Mouse (Mus musculus) frontal cortex, postnatal 10 days (tissue): ENCODE results near the gene Rac3.
"Not testable (repeated sequence)": the region's sequence is repeated elsewhere in the genome, so short reads cannot be mapped to it uniquely, and the experiment has no call there.

Experiments used
- DNase-seq, 2 experiments: peaks; one replicate each; pipeline ENCODE4 v3.0.0; 2022; ENCODE audit warnings: low spot score in 2 of 2, mixed read lengths in 1 of 2

Gene Rac3

DNA sequence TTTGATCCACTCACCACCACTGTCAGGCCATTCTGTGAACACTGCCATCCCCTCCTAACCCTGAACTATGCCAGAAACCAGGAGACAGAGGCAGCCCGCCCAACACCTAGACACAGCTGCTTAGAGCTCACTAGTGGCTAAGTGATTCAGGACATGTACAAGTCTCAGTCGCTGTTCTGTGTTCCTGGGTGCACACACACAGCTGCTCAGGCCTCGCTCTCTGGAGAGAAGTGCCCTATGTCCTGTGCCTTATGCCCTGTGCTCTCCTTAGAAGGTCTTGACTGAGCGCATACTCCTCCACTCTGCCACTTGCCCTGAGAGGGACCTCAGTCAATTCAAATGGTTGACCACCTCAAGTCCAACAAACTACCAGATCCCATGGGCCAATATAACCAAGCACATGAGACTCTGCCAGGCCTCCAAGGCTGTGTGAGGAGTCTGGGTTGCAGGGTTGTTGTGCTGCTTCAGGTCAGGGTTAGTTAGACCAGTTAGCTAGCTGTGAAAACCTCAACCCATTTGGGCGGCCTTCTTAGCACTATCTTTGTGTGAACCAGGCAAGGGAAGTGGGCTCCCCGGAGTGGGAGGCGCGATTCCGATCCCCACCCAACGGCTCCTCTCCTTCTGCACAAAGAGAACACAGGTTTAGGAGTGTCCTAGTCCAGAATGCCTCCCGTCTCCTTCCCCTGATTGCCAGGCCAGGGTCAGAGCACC, 7.4 kb downstream of the Rac3 start:
- DNase-seq = no peak

DNA sequence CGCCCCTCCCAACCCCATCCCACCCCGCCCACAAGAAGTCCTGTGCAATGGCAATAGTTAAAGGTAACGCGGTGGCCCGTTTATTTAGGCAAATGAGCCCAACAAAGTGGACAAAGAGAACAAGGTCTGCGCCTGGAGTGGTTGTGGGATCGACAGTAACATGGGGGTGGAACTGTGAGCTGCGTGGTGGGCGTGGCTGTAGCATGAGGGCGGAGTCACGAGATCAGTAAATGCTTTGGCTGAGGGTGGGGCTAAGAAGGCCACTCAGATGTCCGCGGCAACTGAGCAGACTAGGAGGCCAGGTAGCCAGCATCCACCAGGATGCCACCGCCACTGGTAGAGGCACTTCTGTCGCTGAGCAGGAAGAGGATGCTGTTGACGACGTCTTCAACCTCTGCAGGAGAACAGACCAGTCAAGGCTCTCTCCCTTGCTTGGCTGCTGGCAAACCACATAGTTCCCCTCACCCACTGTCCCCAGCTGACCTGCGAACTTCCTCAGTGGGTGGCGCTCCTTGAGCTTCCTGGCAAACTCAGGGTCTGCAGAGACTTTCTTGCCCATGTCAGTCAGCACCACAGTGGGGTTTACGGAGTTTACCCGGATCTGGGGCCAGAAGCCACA, 8.3 kb downstream of the Rac3 start:
- not testable (repeated sequence) for DNase-seq

DNA sequence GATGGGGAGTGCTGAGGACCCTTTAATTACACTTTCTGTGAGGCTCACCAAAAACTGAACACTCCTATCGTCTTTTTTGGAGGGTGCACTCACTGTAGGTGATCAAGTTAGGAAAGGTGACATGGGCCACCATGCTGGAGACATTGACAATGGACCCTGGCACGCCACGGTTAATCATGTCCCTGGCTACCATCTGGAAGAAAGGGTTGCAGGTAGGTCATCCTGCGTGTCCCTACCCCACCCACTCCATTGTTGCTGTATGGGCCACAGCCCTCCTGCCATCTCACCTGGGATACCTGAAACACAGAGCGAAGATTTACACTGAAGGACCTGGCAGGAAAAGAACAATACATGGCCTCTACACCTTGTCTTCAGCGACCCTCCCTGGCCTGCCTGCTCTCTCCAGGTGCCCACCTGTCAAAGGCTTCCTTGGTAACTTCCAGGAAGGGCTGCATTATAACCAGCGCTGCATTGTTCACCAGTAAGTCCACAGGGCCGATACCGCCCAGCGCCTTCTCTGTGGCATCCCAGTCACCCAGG, 9.1 kb downstream of the Rac3 start:
- no peak for DNase-seq

DNA sequence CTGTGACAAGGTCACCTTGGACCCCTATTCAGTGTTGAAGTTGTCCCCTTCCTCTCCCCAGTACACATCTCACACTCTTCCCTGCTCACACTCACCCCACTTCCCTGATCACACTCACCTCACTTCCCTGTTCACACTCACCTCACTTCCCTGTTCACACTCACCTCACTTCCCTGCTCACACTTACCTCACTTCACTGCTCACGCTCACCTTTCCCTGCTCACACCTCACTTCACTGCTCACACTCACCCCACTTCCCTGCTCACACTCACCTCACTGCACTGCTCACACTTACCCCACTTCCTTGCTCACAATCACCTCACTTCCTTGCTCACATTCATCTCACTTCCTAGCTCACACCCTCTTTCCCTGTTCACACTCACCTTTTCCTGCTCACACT, 10.1 kb downstream of the Rac3 start:
- no peak for DNase-seq

DNA sequence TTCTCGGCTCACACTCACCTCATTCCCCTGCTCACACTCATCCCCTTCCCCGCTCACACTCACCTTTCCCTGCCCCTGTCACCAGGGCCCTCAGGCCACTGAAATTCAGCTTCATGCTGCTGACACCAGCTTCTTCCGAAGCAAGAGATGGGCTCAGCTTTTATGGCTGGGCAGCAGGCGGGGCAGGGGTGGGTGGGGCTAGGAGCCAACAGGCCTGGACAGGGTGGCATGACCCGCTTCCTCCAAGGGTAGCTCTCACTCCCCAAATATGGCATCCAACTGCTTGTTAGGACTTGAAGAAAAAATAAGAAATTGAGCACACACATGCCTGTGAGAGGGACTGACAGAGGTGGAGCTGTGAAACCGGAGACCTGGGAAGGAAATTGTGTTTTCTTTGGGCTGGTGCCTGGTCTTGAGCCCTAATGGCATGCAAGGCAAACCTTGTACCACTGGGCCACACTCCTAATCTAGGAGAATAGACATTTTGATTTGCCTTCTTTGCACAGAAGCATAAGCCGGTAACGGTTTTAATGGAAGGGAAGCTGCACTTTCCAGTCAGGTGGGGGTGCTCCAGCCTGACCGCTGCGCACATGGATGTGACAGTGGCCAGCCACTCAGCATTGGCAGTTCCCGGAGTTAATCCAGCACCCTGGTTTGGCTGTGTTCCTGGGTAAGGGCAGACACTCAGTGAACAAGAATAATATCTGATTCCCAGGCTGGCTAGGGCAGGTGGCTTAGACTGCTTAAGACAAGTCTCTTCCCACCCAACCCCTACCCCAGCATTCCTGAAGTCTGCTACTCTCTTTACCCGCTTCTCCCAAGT, 10.8 kb downstream of the Rac3 start, which contains the start of gene Cbr2:
TSS of gene Cbr2 (minus strand) at position 257 of the 823 bp plus-strand sequence.
- no peak for DNase-seq

DNA sequence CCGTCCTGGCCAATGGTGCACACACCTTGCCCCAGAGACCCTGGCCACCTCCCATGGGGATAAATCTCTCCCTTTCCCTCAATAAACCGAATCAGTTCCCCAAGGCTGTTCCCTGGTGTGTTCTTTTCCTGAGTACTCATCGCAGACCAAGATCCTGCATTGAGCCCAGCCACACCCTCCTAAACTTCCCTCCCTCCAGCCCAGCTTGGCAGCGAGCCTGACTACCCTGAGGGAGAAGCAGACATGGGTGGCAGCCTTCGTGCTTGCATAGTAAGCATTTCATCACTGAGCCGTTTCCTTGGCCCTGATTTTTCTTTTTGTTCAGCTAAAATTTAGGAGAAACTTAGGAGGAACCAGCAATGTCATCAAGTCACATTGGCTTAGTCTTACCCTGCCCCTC, 12.3 kb downstream of the Rac3 start:
- no peak for DNase-seq

DNA sequence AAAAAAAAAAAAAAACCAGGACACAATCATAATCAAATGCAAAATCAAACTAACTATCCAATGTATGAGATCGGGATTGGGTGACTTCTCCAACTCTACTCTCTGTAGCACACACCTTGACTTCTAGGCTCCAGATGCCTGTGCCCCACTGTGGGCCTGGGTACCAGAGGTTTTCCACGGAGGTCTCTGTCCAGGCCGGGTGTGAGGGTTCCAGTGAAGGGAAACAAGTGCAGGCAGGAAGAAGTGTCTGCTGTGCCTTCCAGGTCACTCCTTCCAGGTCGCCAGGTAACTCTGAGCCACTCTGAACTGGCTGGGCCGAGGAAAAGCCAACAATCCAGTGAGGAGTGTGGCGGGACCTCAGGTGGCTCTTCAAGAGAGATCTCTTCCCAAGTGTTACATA, 15.2 kb downstream of the Rac3 start:
- DNase-seq = no peak

DNA sequence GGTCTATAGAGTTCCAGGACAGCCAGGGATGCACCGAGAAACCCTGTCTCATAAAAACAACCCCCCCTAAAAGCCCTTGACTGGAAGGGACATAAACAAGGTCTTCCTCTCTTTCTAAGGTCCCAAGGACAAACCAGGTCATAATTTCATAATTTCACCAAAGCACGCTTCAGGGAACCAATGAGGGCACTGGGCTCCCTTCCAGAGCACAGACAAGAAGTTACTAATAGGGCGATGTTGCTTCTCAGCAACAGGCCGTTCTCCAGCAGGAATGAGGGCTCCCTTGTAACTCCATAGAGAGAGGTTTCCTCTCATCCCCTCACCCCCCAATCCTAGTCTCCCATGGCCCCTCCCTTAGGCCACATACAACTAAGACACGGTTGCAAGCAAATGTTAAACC, 19.7 kb downstream of the Rac3 start:
- DNase-seq = no peak

DNA sequence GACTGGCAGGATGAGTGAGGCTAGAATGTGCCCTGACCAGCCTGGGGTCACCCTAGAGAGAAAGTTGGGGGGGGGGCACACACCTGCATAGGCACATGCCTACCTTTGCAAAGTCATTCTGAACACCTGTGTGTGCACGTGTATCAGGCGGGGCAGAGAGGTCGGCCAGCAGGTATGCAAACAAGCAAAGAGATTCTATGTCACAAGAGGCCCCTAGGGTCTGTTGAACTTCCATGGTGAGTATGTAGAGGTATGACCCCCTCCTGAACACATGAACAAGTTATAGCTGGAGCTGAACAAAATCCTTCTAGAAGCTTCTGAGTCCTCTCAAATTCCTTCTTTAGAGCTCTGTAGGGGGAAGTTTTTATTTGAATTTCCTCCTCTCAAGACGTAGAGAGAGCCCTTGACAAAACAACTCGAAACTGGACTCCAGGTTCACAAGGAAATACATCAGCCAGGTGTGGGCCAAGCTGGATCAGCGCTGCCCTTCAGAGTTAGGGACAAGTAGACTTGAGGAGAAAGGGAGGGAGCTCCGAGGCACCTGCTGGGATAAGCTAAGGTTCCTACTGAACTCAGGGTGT, 22.9 kb downstream of the Rac3 start:
- DNase-seq = no peak

DNA sequence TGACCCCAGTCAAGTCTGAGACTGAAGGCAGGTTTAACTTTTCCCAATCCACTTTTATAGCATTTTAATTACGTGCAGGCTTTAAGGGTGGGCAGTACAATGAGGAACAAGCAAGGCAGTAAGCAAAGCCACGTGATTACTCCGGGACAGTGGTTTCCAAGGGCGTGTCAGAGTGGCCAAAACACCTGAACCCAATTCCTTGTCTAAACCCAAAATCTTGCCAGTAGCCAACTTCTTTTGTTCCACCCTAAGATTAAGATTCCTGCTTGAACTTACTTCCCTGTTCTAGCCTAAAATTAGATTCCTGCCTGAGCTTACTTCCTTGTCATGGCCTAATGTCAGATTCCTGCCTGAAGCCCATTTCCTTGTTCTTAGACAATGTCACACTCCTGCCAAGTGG, 26.7 kb downstream of the Rac3 start:
- DNase-seq = no peak

DNA sequence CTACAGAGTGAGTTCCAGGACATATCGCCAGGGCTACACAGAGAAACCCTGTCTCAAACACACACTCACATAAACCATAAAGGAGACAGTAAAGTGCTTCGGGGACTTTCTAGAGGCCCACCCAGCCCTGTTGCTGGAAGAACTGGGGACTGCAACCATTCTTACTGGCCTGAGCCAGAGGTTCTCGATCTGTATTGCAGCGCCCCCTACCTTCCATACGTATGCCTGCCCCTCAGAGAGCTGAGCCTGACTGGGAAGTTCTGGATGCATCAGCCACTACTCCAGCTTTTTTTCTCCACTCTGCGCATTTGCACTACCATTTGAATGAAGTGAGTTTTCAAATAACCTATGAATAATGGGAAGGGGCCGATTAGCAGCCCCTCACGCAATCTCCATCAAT, 28.2 kb downstream of the Rac3 start:
- DNase-seq = no peak

DNA sequence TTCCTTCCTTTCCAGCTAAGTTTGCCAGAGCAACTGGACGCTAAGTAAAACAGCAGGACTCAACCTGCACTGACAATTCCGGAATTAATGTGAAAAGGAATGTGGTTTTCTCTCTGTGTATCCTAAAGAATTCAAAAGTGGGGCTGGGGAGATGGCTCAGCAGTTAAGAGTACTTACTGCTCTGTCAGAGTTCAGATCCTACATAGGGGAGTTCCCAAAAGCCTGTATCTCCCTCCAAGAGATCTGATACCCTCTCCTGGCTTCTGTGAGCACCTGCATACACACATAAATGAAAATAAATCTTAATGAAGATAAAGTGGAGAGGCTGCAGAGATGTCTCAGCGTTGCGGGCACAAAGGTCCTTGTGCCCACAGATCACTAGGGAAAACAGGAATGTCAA, 30.3 kb downstream of the Rac3 start:
- DNase-seq = no peak

DNA sequence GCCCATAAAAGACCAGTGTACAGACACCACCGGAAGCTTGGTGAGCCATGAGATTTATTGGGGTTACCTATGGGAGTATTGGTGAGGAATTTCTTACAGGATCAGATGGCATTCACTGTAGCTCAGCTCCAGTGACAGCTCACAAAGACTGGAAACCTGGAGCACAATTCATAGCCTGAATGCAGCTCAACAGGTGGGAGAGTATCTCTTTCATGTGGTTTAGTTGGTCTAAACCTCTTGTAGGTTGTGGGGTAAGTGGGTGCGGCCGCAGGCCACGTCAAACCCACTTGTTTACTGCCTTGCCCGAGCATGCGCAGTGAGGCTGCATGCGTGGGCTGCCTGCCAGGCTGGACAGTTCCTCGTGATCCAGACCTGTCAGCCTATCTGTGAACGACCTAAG, 39.0 kb downstream of the Rac3 start:
- no peak for DNase-seq

DNA sequence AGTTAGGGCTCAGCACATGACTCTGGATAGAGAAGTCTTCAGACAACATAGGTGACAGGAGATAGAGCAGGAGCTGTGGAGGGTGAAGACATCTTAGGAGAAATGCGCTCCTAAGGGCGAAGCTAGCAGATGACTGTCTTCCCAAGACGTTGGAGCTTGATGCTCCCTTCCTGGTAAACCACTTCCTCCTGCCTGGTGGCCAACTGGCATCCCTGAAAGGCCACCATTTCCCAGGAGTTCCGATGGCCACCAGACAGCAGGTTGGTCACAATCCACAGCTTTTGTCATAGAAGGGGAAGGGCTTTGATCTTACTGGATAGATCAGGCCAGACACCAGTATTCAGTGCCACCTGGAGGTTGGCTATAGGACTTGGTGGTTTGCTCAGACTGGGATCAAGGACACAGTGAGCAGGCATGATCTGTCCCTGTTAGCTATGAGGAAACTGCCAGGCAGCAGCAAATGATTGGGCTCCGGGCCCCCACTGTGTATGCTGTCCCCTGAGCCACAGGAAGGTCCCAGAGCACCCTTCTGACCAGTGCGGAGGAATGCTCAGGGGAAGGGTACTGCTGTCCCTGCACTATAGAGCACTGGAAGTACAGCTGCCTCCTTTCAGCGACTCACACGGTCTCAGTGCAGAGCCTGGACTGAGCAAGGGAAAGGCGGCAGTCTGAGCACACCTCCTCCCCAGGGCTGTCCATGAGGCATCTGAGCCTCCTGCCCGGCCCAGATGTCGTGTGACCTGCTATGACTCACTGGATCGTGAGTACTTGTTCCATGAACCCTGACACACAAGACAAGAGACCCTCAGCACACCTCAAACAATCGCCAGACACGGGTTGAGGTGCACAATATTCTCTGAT, 40.8 kb downstream of the Rac3 start:
- no peak for DNase-seq

DNA sequence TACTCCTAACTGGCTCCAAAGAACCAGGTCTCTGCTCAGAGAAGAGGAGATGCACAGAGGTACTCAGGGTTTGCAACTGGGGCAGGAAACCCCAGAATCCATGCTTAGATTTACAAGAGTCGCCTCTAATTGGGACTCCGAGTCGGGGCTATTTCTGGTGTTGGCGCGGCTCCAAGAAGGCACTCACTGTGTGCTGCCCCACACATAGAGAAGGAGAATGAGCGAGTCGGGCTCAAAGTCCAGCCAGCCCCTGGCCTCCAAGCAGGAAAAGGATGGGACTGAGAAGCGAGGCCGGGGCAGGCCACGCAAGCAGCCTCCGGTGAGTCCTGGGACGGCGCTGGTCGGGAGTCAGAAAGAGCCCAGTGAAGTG, 41.4 kb downstream of the Rac3 start, which contains the start of gene Hmga1b:
TSS of gene Hmga1b (plus strand) at position 123 of the 370 bp plus-strand sequence.
- not testable (repeated sequence) for DNase-seq

DNA sequence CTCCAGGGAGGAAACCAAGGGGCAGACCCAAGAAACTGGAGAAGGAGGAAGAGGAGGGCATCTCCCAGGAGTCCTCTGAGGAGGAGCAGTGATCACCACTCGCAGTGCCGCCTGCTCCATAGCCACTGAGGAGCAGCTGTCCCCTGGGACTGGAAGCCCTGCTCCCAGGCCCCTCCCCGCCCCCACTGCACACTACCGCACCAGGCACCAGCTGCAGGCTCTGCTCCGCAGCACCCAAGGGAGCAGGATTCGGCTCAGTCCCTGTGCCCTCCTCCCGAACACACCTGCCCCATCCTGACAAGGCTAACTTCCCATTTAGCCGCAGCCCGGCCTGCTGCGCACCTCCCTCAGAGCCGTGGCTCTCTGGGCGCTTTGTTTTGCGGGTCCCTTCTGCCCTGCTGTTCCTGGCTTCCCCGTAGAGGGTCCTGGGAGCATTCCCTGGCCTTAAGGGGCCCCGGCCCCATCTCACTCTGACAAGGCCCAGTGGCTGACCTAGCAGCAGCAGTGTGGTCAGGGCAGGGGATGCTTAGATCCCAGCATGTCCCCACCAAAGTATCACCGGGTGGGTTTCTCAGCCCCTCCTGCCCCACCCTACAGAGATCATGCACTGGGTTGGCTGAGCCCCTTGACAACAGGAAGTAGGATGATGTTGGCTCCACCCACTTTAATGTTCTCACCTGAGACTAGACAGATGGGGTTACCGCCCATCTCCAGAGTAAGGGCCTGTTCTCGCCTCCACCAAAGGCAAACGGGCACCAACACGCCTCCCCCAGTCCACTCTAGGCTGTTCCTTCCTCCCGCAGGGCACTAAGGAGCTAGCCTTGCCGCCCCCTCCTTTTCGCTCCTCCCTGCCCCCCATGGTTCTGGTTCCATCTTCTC, 42.1 kb downstream of the Rac3 start:
- not testable (repeated sequence) for DNase-seq

DNA sequence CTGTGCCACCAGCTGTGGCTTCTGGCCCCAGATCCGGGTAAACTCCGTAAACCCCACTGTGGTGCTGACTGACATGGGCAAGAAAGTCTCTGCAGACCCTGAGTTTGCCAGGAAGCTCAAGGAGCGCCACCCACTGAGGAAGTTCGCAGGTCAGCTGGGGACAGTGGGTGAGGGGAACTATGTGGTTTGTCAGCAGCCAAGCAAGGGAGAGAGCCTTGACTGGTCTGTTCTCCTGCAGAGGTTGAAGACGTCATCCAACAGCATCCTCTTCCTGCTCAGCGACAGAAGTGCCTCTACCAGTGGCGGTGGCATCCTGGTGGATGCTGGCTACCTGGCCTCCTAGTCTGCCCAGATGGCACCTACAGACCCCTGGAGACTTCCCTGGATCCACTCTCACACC, 45.8 kb downstream of the Rac3 start:
- DNase-seq = not testable (repeated sequence)

DNA sequence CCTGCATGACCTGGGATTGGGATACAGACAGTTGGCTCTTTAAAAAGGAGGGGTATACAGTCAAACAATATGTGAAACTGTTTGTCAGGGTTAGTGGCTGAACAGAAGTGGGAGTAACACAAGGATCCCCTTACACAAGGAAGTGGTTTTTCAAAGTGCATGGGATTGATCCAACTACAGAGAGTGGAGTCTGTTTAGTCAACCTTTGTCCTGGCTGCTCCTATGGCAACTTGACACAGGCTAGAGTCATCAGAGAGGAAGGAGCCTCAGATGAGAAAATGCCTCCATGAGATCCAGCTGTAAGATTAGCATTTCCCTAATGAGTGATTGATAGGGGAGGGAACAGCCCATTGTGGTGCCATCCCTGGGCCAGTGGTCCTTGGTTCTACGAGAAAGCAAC, 46.9 kb downstream of the Rac3 start:
- DNase-seq = no peak

DNA sequence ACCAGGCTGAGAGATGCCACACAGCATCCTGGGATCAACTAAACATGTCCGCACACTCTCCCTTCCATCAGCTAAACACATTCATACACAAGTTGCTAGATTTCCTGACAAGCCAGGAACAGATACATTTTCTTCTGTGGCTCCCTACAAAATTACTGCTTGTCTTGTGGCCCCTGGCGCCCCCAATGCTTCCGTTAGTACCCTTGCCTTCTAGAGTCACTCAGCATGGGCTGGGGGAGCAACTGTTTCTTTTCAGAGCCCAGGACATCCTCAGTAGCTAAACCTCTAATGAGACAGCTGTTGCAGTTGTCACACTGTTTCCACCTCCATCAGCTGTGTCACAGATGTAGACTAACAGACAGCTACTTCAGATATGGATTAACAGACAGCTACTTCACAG, 51.5 kb downstream of the Rac3 start:
- no peak for DNase-seq
